Mouse (Mus musculus): ENCODE measurements at regions not wholly inside any gene's neighbourhood (a gene's known extent, or its start where the extent isn't known, plus 50 kb on each side); places are given as distances from the start of the nearest gene placed in this dataset.

DNA sequence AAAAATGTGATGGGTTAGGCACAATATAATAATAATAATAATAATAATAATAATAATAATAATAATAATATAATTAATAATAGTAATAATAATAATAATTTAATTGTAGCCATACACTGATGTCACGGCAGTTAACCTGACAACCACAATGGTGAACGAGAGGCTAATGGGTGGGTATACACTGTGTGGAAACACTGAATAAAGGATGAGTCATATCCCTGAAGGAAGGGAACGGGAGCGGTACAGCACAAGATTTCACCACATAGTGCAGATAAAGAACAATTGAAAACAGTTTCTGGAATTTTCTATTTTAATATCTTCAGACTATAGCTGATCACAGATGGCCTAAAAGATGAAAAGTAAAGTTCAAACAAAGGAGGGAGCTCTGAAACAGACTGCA, 365.6 kb downstream of the Xylt1 start:
- no peak for TF ChIP-seq TAL1 (IDR thresholded peaks at IDR 0.05; ENCODE audit: low read length)
- TF ChIP-seq GATA1 (IDR thresholded peaks at IDR 0.05; ENCODE audit: low read length): no peak
